Mouse (Mus musculus) adrenal gland, postnatal 10 days (tissue): ENCODE measurements around the gene Dohh. TPM values are rescaled to one million over a fixed set of nuclear protein-coding genes. Genes with fewer than 3 reads are reported as not detected.
A peak's percentile ranks its signal among the peaks of the same experiment; 100 is the strongest.

Source experiments
- DNase-seq: peaks from one replicate; pipeline ENCODE4 v3.0.0; 2021; ENCODE audit warnings: mixed read lengths
- microRNA-seq: library from miRNA; unstranded; fragments of <30 nt; microRNA quantifications from one replicate; pipeline ENCODE4 v1.2.0, GENCODE M21; 2021
- total RNA-seq, 2 experiments: library from RNA; stranded (reverse); gene quantifications; 2 replicates each; pipeline ENCODE4 v1.2.3; 2021

Gene Dohh
- total RNA-seq, 2 experiments from 2014 or later = 52.8 to 54.2 TPM

DNA sequence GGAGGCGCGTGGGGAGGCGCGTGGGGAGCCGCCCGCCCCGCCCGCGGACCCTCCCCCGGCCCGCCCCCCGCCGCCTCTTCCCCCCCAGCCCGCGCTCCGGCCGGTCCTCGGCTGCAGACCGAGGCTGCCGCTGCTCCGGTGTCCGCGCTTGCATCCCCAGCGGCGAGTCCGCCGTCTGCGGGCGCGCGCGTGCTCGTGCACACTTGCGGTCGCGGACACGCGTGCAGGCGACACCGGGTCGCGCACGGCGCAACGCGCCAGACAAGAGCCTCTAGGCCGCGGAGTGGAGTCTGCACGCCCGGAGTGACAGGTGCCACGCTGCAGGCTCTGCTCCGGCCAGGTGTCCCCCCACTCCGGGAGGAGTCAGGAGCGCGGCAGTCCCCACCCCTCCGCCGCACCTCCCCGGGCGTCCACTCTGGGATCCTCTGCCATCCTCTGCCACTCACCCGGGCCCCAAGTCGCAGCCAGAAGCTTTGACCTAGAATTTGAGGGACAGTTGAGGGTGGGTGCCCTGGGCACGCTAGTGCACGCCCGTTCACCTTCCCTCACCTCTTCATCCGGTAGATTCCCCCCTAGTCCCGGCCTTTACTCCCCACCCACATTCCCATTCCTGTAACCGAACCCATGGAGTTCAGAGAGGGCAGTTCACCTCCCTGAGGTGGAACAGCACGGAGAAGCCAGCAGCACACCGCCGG lies 46.8 kb downstream of the Dohh start:
- DNase-seq = peak; percentile 70

DNA sequence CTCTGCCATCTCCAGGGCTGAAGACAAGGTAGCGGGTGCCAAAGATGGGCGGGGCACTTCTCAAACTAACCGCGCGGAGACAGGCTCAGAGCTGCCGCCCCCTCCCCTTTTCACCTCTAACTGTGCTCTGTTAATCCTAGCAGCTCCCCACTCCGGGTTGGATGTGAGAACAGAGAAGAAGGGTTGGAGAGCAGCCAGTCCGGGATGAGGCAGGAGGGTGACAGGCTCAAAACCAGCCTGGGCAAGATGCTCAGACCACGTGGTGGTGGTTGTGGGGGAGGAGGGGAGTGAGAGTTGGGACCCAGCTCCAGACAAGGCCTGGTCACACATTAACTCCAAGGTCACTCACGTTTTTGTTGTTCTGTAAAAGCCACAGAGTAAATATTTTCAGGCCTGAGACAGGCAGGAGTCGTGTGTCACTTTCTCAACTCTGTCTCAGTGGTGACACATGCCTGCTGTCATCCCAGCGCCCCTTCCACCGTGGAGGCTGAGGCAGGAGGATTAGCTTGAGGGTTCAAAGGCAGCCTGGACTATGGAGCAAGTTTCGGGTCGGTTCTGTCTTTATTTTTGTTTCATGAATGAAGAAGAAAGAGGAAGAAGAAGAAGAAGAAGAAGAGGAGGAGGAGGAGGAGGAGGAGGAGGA lies 47.4 kb downstream of the Dohh start:
- peak; percentile 42 for DNase-seq

DNA sequence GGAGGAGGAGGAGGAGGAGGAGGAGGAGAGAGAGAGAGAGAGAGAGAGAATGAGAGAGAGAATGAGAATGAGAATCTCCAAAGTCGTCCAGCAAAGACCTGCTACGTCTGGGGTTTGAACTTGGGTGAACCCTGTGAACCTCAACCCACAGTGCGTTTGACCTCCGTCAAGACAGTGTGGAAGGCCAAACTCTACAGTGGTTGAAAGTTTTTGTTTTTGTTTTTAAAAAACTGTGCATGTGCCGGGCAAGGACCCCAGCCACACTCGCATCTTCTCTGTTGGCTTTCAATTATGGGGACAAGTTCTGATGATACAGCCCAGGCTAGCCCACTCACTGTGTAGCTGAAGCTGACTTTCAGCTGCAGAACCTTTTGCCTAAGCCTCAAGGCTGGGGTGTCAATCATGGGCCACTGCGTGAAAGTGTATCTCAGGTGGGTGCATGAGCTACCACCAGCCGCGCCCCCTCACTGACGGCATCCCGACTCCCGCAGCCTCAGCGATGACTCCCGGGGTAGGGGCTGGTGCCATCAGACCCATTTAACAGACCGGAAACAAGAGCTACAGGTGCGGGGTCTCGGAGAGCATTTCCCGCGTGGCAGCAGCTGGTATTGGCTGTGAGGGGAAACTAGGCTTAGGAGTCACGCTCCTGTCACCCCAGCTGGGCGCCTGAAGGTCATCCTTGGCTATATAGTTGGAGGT lies 48.1 kb downstream of the Dohh start:
- DNase-seq = no peak

DNA sequence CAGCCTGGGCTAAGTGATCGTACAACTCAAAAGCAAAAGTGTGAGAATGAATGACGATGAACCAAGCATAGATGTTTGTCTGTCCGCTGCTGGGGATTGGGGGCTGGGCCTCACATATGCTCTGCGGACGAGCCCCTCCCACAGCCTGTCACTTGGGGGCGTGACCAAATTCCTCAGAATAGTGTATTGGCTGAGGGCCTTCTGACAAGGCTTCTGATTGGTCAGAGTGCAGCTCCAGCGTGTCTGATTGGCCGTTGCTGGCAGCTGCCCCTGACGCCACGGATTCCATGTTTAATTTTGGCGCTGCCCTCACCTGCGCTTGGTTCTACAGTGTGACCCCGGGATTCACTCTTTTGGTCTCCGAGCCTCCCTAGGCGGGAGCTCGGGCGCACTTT lies 48.6 kb downstream of the Dohh start:
- peak; percentile 93 for DNase-seq

DNA sequence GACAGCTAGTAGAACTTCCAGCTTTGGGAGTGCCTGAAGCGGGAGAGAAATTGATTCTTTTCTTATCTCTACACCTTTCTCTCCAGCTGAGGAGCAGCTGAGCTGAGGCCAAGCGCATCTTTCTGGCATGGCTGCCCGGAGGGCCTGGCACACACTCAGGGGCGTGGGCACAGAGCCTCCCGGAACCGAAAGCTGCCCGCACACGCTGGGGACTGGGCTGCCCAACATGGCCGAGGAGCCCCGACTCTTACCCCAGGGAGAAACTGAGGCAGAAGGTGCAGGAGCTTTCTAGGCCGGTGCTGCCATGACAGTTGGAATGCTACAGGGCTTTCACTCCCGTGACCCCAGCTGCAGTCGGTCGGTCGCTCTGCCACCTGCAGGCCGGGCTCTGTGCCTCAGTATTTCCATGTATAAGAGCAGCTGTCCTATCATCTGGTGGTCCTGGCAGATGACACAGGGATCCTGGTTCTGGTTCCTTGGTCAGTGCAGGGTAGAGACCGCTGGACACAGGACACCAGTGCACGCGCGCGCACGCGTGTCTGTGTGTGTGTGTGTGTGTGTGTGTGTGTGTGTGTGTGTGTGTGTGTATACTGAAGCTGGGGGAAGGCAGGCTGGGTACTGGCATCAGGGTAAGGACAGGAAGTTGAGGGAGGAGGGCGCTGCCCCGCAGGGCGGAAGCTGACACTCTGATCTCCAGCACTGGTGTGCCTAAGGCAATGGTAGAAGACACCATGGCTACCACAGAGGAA lies 49.5 kb downstream of the Dohh start:
- peak; percentile 38 for DNase-seq

DNA sequence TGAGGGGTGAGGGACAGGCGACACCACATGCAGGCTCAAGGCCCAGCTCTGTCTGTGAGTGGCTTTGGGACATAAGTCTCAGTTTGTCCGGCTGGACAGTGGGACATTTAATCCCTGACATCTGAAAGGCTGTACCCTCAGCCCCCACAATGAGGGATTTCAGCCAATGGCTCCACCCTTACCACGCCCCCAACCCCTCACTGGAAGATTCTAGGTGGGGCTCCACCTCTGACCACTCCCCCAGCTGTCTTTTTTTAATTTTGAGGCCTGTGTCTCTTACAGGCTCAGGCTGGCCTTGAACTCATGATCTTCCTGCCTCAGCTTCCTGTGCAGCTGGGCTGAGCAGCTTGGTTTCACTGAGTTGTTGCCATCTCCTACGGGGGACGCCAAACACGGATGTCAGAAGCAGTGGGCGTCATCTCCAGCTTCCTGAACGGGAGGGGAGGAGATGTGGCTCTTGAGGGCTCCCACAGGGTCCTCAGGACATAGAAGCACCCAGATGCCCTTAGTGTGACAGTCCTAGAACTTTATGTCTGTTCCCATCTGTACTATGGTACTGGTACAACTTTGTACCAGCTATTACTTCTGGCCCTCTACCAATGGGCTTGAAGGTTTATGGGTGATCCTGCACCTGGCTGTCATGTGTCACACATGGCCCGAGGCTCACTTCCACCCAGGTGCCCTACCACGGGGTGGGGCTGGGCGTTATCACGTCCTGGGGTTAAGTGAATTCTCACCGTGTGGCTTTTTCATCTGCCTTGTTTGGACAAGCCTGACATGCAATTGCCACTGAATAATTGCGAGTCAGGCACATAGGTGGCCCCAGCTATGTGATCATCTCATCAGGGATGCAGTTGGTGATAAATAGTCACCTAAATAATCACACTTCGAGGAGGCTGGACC lies 50.4 kb downstream of the Dohh start:
- DNase-seq = peak; percentile 21

DNA sequence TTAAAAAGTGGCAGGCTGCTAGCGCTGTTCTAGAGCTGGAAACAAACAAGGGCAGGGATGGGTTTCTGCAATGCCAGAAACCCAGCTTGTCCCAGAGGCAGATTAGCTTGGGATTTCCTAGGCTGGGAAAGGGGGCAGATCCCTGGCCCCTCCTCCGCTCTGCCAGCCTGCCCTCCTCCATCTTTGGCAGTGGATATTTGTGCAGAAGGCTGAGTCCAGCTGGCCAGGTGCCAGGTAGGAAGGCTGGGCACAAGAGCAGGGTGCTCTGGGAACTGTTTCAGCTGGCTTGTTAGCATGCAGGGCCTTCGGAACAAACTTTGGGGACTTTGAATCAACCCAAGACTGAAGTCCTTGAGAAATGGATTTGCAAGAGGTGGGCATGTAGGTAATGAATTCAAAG lies 51.2 kb downstream of the Dohh start:
- peak; percentile 90 for DNase-seq

Small RNAs within 50 kb of the gene (microRNA-seq; reads per million reads assigned to microRNA genes)
- gene Mir1191b (not detected), gene Mir6913 (not detected)

Other genes with a start within 250 kb of the Dohh start
- gene Zbtb7a, start 249.2 kb upstream of the Dohh start, total RNA-seq = 10 to 100 TPM; 61.1 to 66.6 TPM
- gene Pias4, start 216.5 kb upstream of the Dohh start, total RNA-seq = 10 to 100 TPM; 25.8 to 26.5 TPM
- gene Eef2, start 207.8 kb upstream of the Dohh start, total RNA-seq = 1,000 to 10,000 TPM; 1,466 to 1,521 TPM
- gene Dapk3, start 201.4 kb upstream of the Dohh start, total RNA-seq = 10 to 100 TPM; 55.3 to 55.6 TPM
- gene 4930442H23Rik, start 200.6 kb upstream of the Dohh start, total RNA-seq = not detected
- gene Nmrk2, start 182.4 kb upstream of the Dohh start, total RNA-seq = 1 to 10 TPM in 1 of 2 experiments, under 1 TPM in 1; 0.15 to 4.9 TPM
- gene Atcay, start 153.6 kb upstream of the Dohh start, total RNA-seq = 1 to 10 TPM; 2.5 to 4.6 TPM
- 10 to 100 TPM in 1 of 2 experiments, 1 to 10 TPM in 1; 7.4 to 11.9 TPM for gene Zfr2, start 151.3 kb upstream of the Dohh start, total RNA-seq
- 1 to 10 TPM; 1.8 to 2.1 TPM for gene Matk, start 131.5 kb upstream of the Dohh start, total RNA-seq
- 100 to 1,000 TPM; 109 to 111 TPM for gene Mrpl54, start 117.5 kb upstream of the Dohh start, total RNA-seq
- gene Apba3, start 117.5 kb upstream of the Dohh start, total RNA-seq = 10 to 100 TPM; 79.8 to 83.8 TPM
- gene Tjp3, start 92.8 kb upstream of the Dohh start, total RNA-seq = 1 to 10 TPM; 1.9 to 3.0 TPM
- 10 to 100 TPM; 39.2 to 48.9 TPM for gene Pip5k1c, start 91.5 kb upstream of the Dohh start, total RNA-seq
- gene Cactin, start 63.3 kb upstream of the Dohh start, total RNA-seq = 10 to 100 TPM; 29.4 to 35.4 TPM
- 10 to 100 TPM; 24.5 to 31.8 TPM for gene Tbxa2r, start 55.7 kb upstream of the Dohh start, total RNA-seq
- gene Gipc3, start 41.2 kb upstream of the Dohh start, total RNA-seq = 1 to 10 TPM; 3.6 to 4.0 TPM
- gene Hmg20b, start 33.9 kb upstream of the Dohh start, total RNA-seq = 10 to 100 TPM; 81.2 to 97.5 TPM
- 10 to 100 TPM; 17.8 to 22.8 TPM for gene Mfsd12, start 26.9 kb upstream of the Dohh start, total RNA-seq
- 1 to 10 TPM; 1.1 to 2.3 TPM for gene 4930404N11Rik, start 18.6 kb upstream of the Dohh start, total RNA-seq
- gene Fzr1, start 5.9 kb upstream of the Dohh start, total RNA-seq = 10 to 100 TPM; 42.1 to 51.7 TPM
- gene Gm48551, start within 50 bp of the Dohh start, total RNA-seq = 1 to 10 TPM; 1.1 to 1.6 TPM
- 1 to 10 TPM in 1 of 2 experiments, under 1 TPM in 1; 0.45 to 1.9 TPM for gene Gm48552, start 4.6 kb downstream of the Dohh start, total RNA-seq
- gene Smim24, start 8.6 kb downstream of the Dohh start, total RNA-seq = 1 to 10 TPM; 1.2 to 1.6 TPM
- gene Nfic, start 71.2 kb downstream of the Dohh start, total RNA-seq = 100 to 1,000 TPM in 1 of 2 experiments, 10 to 100 TPM in 1; 99.9 to 129 TPM
- 1 to 10 TPM in 1 of 2 experiments, under 1 TPM in 1; 0.84 to 2.2 TPM for gene Celf5, start 98.3 kb downstream of the Dohh start, total RNA-seq
- 10 to 100 TPM; 90.9 to 93.8 TPM for gene Ncln, start 112.0 kb downstream of the Dohh start, total RNA-seq
- 1 to 10 TPM; 2.9 TPM for gene S1pr4, start 115.7 kb downstream of the Dohh start, total RNA-seq
- 1 to 10 TPM in 1 of 2 experiments, under 1 TPM in 1; 0.66 to 1.1 TPM for gene Gna15, start 139.8 kb downstream of the Dohh start, total RNA-seq
- gene Gna11, start 160.8 kb downstream of the Dohh start, total RNA-seq = 10 to 100 TPM; 63.8 to 72.7 TPM
- 100 to 1,000 TPM; 541 to 611 TPM for gene Aes, start 175.1 kb downstream of the Dohh start, total RNA-seq
- 10 to 100 TPM; 10.9 to 18.1 TPM for gene Tle2, start 190.1 kb downstream of the Dohh start, total RNA-seq
- gene Tle6, start 216.6 kb downstream of the Dohh start, total RNA-seq = 10 to 100 TPM in 1 of 2 experiments, 1 to 10 TPM in 1; 8.7 to 10.8 TPM
- 1 to 10 TPM; 1.1 to 1.8 TPM for gene BC025920, start 221.8 kb downstream of the Dohh start, total RNA-seq
- gene Sirt6, start 243.4 kb downstream of the Dohh start, total RNA-seq = 10 to 100 TPM; 17.3 to 24.7 TPM
- gene Ankrd24, start 244.1 kb downstream of the Dohh start, total RNA-seq = 10 to 100 TPM; 15.2 to 26.7 TPM